Mouse (Mus musculus) embryonic facial prominence, embryonic 13.5 days (tissue): ENCODE measurements around the gene Tspan5. TPM values are rescaled to one million over a fixed set of nuclear protein-coding genes. Genes with fewer than 3 reads are reported as not detected.

ENCODE experiments used
- ATAC-seq: fragments of 200-750 bp; cut with Nextera tagmentation; 2 replicates; pipeline ENCODE4 v1.8.0; 2017; ENCODE audit warnings: low read depth; ENCODE audit not compliant: insufficient number of reproducible peaks, insufficient read depth, low FRiP score, low TSS enrichment
- H3K27ac ChIP-seq: fragments of 300-500 bp; sonication (generic); 2 replicates; pipeline ENCODE4 v1.5.1; 2015; ENCODE audit warnings: moderate library complexity, mild to moderate bottlenecking, inconsistent platforms
- H3K27me3 ChIP-seq: fragments of 300-500 bp; sonication (generic); 2 replicates; pipeline ENCODE4 v1.6.1; 2015; ENCODE audit warnings: mild to moderate bottlenecking, inconsistent platforms
- H3K36me3 ChIP-seq: fragments of 300-500 bp; sonication (generic); 2 replicates; pipeline ENCODE4 v1.6.1; 2015; ENCODE audit warnings: mild to moderate bottlenecking, inconsistent platforms
- H3K4me1 ChIP-seq: fragments of 300-500 bp; sonication (generic); 2 replicates; pipeline ENCODE4 v1.6.1; 2015; ENCODE audit warnings: inconsistent platforms
- H3K4me2 ChIP-seq: fragments of 300-500 bp; sonication (generic); 2 replicates; pipeline ENCODE4 v1.6.1; 2015; ENCODE audit warnings: moderate library complexity, mild to moderate bottlenecking, inconsistent platforms
- H3K4me3 ChIP-seq: fragments of 300-500 bp; sonication (generic); 2 replicates; pipeline ENCODE4 v1.5.1; 2015; ENCODE audit warnings: mild to moderate bottlenecking, inconsistent platforms
- H3K9ac ChIP-seq: fragments of 300-500 bp; sonication (generic); 2 replicates; pipeline ENCODE4 v1.6.1; 2015; ENCODE audit warnings: mild to moderate bottlenecking, inconsistent platforms
- H3K9me3 ChIP-seq: fragments of 300-500 bp; sonication (generic); 2 replicates; pipeline ENCODE4 v1.6.1; 2016; ENCODE audit warnings: inconsistent platforms
- WGBS: fragments of 180-500 bp; shearing (Covaris S2); methylation state at CpG from one replicate; pipeline ENCODE4 v1.1.7; 2015; ENCODE audit warnings: mixed read lengths; 5-methylcytosine and 5-hydroxymethylcytosine counted together
- polyA plus RNA-seq: library from polyadenylated mRNA; unstranded; fragments of >200 nt; fragmentation: Nextera tagmentation; extraction: Ambion mirVana; gene quantifications from 2 replicates; pipeline ENCODE4 v1.2.1, GENCODE M21; 2015

Gene Tspan5
- polyA plus RNA-seq, 1 experiment from 2014 or later, result 28.0 TPM

GRCm38 (mm10) chr3:138865271-138865670 lies 123.3 kb downstream of the Tspan5 start:
- H3K4me3 ChIP-seq, result no peak overlapping the region
- ATAC-seq, result no peak
- H3K4me1 ChIP-seq, result peaks cover 54% of the 10 kb centered on the region
- no peaks in the 10 kb centered on the region for H3K27me3 ChIP-seq
- H3K9me3 ChIP-seq, result 0 out of 2 replicates have a peak, but pooled peaks cover 3% of the 10 kb centered on the region
- 78% methylated on average over 5 of the region's 5 CpGs for WGBS
- no peaks in the 10 kb centered on the region for H3K36me3 ChIP-seq
- H3K4me2 ChIP-seq, result no peak overlapping the region
- H3K27ac ChIP-seq, result 0 out of 2 replicates have a peak overlapping the region, but pooled peaks have one; percentile 79
- no peak overlapping the region for H3K9ac ChIP-seq

- Histone ChIP-seq H3K4me2 (peak overlapping the region; percentile 18), H3K9ac (no peak overlapping the region), H3K27ac (no peak overlapping the region), H3K4me1 (peaks cover 49% of the 10 kb centered on the region), H3K4me3 (no peak overlapping the region), H3K9me3 (0 out of 2 replicates have a peak, but pooled peaks cover 3% of the 10 kb centered on the region), H3K27me3 (no peaks in the 10 kb centered on the region), H3K36me3 (no peaks in the 10 kb centered on the region)
- 62% methylated on average over 16 of the region's 16 CpGs for WGBS
- no peak for ATAC-seq
Observed at GRCm38 (mm10) chr3:138867149-138867848, 125.3 kb downstream of the Tspan5 start.

- Histone ChIP-seq H3K4me3 (no peak overlapping the region), H3K4me2 (peak overlapping the region; percentile 12; the same call in 1 of the 2 replicates), H3K27me3 (no peaks in the 10 kb centered on the region), H3K9ac (no peak overlapping the region), H3K9me3 (0 out of 2 replicates have a peak, but pooled peaks cover 3% of the 10 kb centered on the region), H3K36me3 (no peaks in the 10 kb centered on the region), H3K27ac (no peak overlapping the region), H3K4me1 (peaks cover 45% of the 10 kb centered on the region)
- 49% methylated on average over 13 of the region's 13 CpGs for WGBS
- ATAC-seq, result no peak
Observed at GRCm38 (mm10) chr3:138868409-138868808, 126.4 kb downstream of the Tspan5 start.

- Histone ChIP-seq H3K9ac (no peak overlapping the region), H3K27me3 (no peaks in the 10 kb centered on the region), H3K27ac (no peak overlapping the region), H3K4me1 (peaks cover 13% of the 10 kb centered on the region), H3K4me3 (no peak overlapping the region), H3K36me3 (no peaks in the 10 kb centered on the region), H3K4me2 (no peak overlapping the region), H3K9me3 (no peaks in the 10 kb centered on the region)
- 96% methylated on average over 7 of the region's 7 CpGs for WGBS
- no peak for ATAC-seq
Observed at GRCm38 (mm10) chr3:138875282-138875681, 133.3 kb downstream of the Tspan5 start.

GRCm38 (mm10) chr3:138875936-138876335 lies 133.9 kb downstream of the Tspan5 start:
- H3K4me2 ChIP-seq, result no peak overlapping the region
- ATAC-seq, result no peak
- H3K36me3 ChIP-seq, result no peaks in the 10 kb centered on the region
- no peak overlapping the region for H3K9ac ChIP-seq
- H3K27me3 ChIP-seq, result no peaks in the 10 kb centered on the region
- WGBS, result 84% methylated on average over 6 of the region's 6 CpGs
- H3K4me1 ChIP-seq, result peaks cover 13% of the 10 kb centered on the region
- H3K4me3 ChIP-seq, result no peak overlapping the region
- H3K27ac ChIP-seq, result no peak overlapping the region
- H3K9me3 ChIP-seq, result no peaks in the 10 kb centered on the region

- Histone ChIP-seq H3K4me2 (no peak overlapping the region), H3K36me3 (no peaks in the 10 kb centered on the region), H3K4me3 (no peak overlapping the region), H3K27ac (0 out of 2 replicates have a peak overlapping the region, but pooled peaks have one; percentile 11), H3K9ac (no peak overlapping the region), H3K4me1 (peaks cover 13% of the 10 kb centered on the region), H3K27me3 (no peaks in the 10 kb centered on the region), H3K9me3 (no peaks in the 10 kb centered on the region)
- no peak for ATAC-seq
- WGBS, result 86% methylated on average over 10 of the region's 10 CpGs
Observed at GRCm38 (mm10) chr3:138876418-138876817, 134.4 kb downstream of the Tspan5 start.

- H3K4me1 ChIP-seq, result peaks cover 13% of the 10 kb centered on the region
- no peak for ATAC-seq
- H3K4me3 ChIP-seq, result no peak overlapping the region
- H3K9ac ChIP-seq, result no peak overlapping the region
- peak overlapping the region; percentile 23; the same call in 1 of the 2 replicates for H3K27ac ChIP-seq
- H3K4me2 ChIP-seq, result no peak overlapping the region
- H3K36me3 ChIP-seq, result no peaks in the 10 kb centered on the region
- WGBS, result 81% methylated on average over 14 of the region's 14 CpGs
- H3K27me3 ChIP-seq, result no peaks in the 10 kb centered on the region
- no peaks in the 10 kb centered on the region for H3K9me3 ChIP-seq
Observed at GRCm38 (mm10) chr3:138876931-138877361, 135.0 kb downstream of the Tspan5 start.

GRCm38 (mm10) chr3:138877741-138878140 lies 135.7 kb downstream of the Tspan5 start:
- no peak overlapping the region for H3K4me2 ChIP-seq
- peaks cover 13% of the 10 kb centered on the region for H3K4me1 ChIP-seq
- H3K4me3 ChIP-seq, result no peak overlapping the region
- H3K9me3 ChIP-seq, result no peaks in the 10 kb centered on the region
- ATAC-seq, result no peak
- H3K9ac ChIP-seq, result no peak overlapping the region
- 0 out of 2 replicates have a peak overlapping the region, but pooled peaks have one; percentile 23 for H3K27ac ChIP-seq
- 67% methylated on average over 4 of the region's 4 CpGs for WGBS
- no peaks in the 10 kb centered on the region for H3K27me3 ChIP-seq
- no peaks in the 10 kb centered on the region for H3K36me3 ChIP-seq

- Histone ChIP-seq H3K27ac (no peak overlapping the region), H3K9me3 (no peaks in the 10 kb centered on the region), H3K4me1 (peaks cover 13% of the 10 kb centered on the region), H3K9ac (no peak overlapping the region), H3K4me3 (no peak overlapping the region), H3K4me2 (no peak overlapping the region), H3K27me3 (no peaks in the 10 kb centered on the region), H3K36me3 (no peaks in the 10 kb centered on the region)
- 83% methylated on average over 11 of the region's 11 CpGs for WGBS
- no peak for ATAC-seq
Observed at GRCm38 (mm10) chr3:138880999-138881724, 139.2 kb downstream of the Tspan5 start.

GRCm38 (mm10) chr3:138881725-138882347 lies 139.8 kb downstream of the Tspan5 start:
- H3K9me3 ChIP-seq, result no peaks in the 10 kb centered on the region
- peaks cover 7% of the 10 kb centered on the region for H3K4me1 ChIP-seq
- H3K27me3 ChIP-seq, result no peaks in the 10 kb centered on the region
- H3K4me3 ChIP-seq, result no peak overlapping the region
- WGBS, result 74% methylated on average over 6 of the region's 6 CpGs
- no peak overlapping the region for H3K27ac ChIP-seq
- no peak overlapping the region for H3K9ac ChIP-seq
- H3K4me2 ChIP-seq, result no peak overlapping the region
- H3K36me3 ChIP-seq, result no peaks in the 10 kb centered on the region
- no peak for ATAC-seq

GRCm38 (mm10) chr3:138886121-138886520 lies 144.1 kb downstream of the Tspan5 start:
- Histone ChIP-seq H3K27ac (no peak overlapping the region), H3K9ac (no peak overlapping the region), H3K4me1 (peaks cover 6% of the 10 kb centered on the region), H3K4me2 (no peak overlapping the region), H3K9me3 (no peaks in the 10 kb centered on the region), H3K27me3 (no peaks in the 10 kb centered on the region), H3K4me3 (no peak overlapping the region), H3K36me3 (no peaks in the 10 kb centered on the region)
- ATAC-seq, result no peak
- WGBS, result 86% methylated on average over 5 of the region's 5 CpGs
